Mouse (Mus musculus) gastrocnemius, postnatal 25 days (tissue): ENCODE results near the gene 2810459M11Rik. TPM values are rescaled to one million over a fixed set of nuclear protein-coding genes. Genes with fewer than 3 reads are reported as not detected.
A peak's percentile ranks its signal among the peaks of the same experiment; 100 is the strongest.

Experiments
- DNase-seq: peaks from one replicate; pipeline ENCODE4 v3.0.0; 2022
- total RNA-seq, 2 experiments: library from RNA; stranded (reverse); gene quantifications; 1 replicate in 1 of 2; 2 replicates in 1 of 2; pipeline ENCODE4 v1.2.3; 2021

Gene 2810459M11Rik
- total RNA-seq, 2 experiments from 2014 or later: not detected

- DNase-seq: peak; percentile 66
Measured at GRCm38 (mm10) chr1:86053198-86053921, 7.7 kb downstream of the 2810459M11Rik start.

GRCm38 (mm10) chr1:86054943-86055342 lies 9.3 kb downstream of the 2810459M11Rik start:
- no peak for DNase-seq

GRCm38 (mm10) chr1:86056284-86056683 lies 10.6 kb downstream of the 2810459M11Rik start:
- no peak for DNase-seq

- DNase-seq: peak; percentile 86
Measured at GRCm38 (mm10) chr1:86058856-86059769, 13.4 kb downstream of the 2810459M11Rik start.

GRCm38 (mm10) chr1:86062523-86062922 lies 16.9 kb downstream of the 2810459M11Rik start:
- no peak for DNase-seq

- DNase-seq: peak; percentile 83
Measured at GRCm38 (mm10) chr1:86064271-86064991, 18.8 kb downstream of the 2810459M11Rik start, which contains the start of gene Psmd1. Psmd1 (plus strand) TSS chr1:86064387.

- DNase-seq: no peak
Measured at GRCm38 (mm10) chr1:86076565-86076964, 30.9 kb downstream of the 2810459M11Rik start.

- no peak for DNase-seq
Measured at GRCm38 (mm10) chr1:86094413-86094812, 48.8 kb downstream of the 2810459M11Rik start.

GRCm38 (mm10) chr1:86105054-86105453 lies 59.4 kb downstream of the 2810459M11Rik start:
- no peak for DNase-seq

Other genes with a start within 250 kb of the 2810459M11Rik start
- 10 to 100 TPM; 21.2 to 22.6 TPM for gene Itm2c, start 151.6 kb upstream of the 2810459M11Rik start, total RNA-seq
- not detected for gene 4933407L21Rik, start 117.4 kb upstream of the 2810459M11Rik start, total RNA-seq
- gene Gpr55, start 84.9 kb upstream of the 2810459M11Rik start, total RNA-seq: not detected
- gene Spata3, start 29.0 kb upstream of the 2810459M11Rik start, total RNA-seq: not detected
- 10 to 100 TPM; 96.2 to 98.9 TPM for gene Psmd1, start 18.5 kb downstream of the 2810459M11Rik start, total RNA-seq
- under 1 TPM in 1 of 2 experiments, not detected in 1; 0.96 TPM for gene Htr2b, start 66.1 kb downstream of the 2810459M11Rik start, total RNA-seq
- gene Gm21972, start 87.8 kb downstream of the 2810459M11Rik start, total RNA-seq: 1 to 10 TPM in 1 of 2 experiments, under 1 TPM in 1; 0.54 to 1.3 TPM
- 1 to 10 TPM; 2.1 to 2.4 TPM for gene Armc9, start 108.9 kb downstream of the 2810459M11Rik start, total RNA-seq